Mouse (Mus musculus): Measurements from ENCODE around the gene Ifna5.
"Not testable (repeated sequence)": the region's sequence is repeated elsewhere in the genome, so short reads cannot be mapped to it uniquely, and the experiment has no call there.

DNA sequence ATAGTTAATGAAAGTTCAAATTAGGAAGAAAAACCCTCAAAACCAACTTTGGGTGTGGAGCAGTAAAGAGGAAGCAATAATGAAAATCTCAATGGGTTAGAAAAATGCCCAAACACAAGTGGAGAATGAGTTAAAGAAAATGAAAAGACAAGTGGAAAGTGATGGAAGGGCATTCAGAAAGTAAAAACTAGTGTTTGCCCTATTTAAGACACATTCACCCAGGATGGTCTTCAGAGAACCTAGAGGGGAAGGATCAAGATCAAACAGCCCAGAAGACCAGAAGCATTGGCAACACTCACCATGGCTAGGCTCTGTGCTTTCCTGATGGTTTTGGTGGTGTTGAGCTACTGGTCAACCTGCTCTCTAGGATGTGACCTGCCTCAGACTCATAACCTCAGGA lies 8.2 kb upstream of the Ifna5 start, which contains the start of gene Ifna6:
- TF ChIP-seq CTCF (IDR thresholded peaks at IDR 0.05; ENCODE audit: low read depth, low read length); TAL1 (conservative IDR thresholded peaks at IDR 0.05; ENCODE audit: low read depth, low read length): not testable (repeated sequence)

Data from G1E (cell line).